Mouse (Mus musculus): ENCODE measurements around the gene Coq8a.
A peak's percentile ranks its signal among the peaks of the same experiment; 100 is the strongest.

Gene Coq8a

GRCm38 (mm10) chr1:180118233-180118632 is 81.2 kb downstream of the Coq8a start:
- DNase-seq (ENCODE audit: low read depth, low spot score), result no peak

- peak; percentile 73 for DNase-seq (ENCODE audit: low read depth, low spot score)
These were observed 82.9 kb downstream of the Coq8a start for GRCm38 (mm10) chr1:180116525-180116924.
